Mouse (Mus musculus): Measurements from ENCODE around the gene Slc4a4.
"Not testable (repeated sequence)": the region's sequence is repeated elsewhere in the genome, so short reads cannot be mapped to it uniquely, and the experiment has no call there.

The Slc4a4 gene

DNA sequence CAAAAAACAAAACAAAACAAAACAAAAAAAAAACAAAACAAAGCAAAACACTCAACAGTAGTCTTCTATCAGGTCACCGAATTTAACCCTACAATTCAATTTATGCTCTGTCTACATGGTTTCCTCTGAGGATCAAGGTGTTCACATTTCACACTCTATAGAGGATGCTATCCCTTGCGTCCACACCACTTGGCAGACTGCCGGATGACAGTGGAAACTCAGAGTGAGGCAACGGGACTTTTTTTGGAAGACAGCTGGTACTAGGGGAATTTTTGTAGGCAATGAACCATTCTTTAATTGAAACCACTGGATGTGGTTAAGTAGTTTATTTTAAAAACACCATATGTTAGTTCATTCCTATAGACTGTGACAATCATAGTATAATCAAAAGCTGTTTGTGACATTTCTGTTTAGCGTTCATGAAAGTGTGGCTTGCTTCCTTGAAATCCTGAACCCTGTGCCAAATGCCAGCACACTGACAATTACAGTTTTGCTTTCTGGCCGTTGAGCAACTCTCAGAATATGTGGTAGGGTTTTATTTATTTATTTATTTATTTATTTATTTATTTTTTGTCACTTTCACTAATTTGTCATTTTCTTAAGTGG lies 78.2 kb downstream of the Slc4a4 start:
- DNase-seq: no peak

DNA sequence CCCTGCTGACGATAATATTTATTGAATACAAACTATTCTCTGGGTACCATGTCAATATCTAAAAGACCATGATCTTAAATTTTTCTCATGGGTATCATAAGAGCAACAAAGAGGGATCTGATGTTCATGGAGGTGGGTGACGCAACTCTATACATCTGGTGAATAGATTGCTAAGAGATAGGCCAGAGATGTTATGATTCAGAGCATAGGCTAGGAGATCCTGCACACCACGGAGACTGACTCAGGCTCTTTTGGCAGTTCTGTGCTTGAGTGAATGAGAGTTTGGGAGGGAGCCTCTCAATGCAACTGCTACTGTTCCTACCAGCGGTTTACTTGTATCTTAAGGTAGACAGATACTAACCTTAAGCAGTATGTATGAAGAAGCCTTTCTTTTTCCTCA lies 79.9 kb downstream of the Slc4a4 start:
- DNase-seq: no peak

DNA sequence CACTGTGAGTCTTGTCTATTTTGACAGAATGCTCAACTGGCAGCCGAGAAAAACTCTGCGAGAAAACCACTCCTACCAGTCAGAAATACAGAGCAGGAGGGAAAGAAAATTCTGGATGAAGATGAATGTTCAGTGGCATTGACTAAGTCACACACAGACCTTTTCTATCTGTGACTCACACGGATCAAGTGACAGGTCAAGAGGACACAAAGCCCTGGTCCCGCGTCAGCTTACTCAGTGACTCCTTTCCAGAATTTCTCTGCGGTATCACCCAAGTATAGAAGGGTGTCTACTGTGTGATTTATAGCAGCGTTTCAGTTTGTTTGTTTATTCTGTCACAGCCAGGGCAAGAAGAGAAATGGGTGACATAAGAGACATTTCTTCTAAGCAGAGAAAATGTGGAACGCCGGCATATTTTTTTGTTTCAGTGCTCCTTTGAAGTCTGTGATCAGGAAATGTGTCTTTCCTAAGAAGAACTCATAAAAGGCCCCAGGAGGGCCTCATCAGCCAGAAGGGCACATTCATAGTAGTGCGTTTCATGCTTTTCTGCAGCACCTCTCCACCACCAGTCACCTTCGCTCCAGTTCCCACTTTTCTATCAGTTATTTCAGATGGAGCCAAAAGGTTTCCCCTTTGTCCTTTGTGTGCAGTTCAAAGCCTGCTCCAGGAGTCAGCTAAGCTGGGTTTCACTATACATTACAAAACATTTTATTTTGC lies 82.5 kb downstream of the Slc4a4 start:
- DNase-seq: no peak

DNA sequence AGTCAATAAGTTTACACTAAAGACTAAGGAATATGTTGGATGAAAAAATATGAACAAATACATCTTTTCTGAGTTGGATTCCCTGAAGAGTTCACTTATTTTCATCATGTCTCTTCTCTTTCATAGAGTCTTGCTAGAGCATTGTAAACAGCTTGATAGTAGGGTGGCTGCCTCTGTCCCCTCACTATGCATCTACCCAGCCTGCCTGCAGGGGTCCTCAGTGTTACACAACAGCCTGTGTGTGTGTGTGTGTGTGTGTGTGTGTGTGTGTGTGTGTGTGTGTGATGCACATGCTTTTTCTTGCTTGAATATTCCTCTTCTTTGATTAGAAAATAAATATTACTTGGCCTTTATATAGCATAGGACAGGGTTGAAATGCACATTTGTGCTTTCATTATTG lies 84.9 kb downstream of the Slc4a4 start:
- no peak for DNase-seq

DNA sequence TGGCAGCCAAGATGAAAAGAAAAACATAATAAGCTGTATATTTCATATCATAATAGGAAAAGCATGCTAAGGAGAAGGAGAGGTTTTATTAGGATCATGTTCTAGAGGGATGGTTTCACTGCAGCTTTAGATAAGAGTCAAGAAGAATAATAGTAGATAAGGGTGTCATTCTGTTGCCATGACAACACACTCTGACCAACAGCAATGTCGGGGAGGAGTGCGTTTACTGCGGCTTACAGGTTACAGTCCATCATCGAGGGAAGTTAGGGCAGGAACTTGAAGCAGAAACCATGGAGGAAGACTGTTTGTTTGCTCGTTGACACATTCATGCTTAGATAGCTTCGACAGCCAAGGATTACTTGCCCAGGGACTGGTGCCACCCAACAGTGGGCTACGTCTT lies 85.7 kb downstream of the Slc4a4 start:
- no peak for DNase-seq

DNA sequence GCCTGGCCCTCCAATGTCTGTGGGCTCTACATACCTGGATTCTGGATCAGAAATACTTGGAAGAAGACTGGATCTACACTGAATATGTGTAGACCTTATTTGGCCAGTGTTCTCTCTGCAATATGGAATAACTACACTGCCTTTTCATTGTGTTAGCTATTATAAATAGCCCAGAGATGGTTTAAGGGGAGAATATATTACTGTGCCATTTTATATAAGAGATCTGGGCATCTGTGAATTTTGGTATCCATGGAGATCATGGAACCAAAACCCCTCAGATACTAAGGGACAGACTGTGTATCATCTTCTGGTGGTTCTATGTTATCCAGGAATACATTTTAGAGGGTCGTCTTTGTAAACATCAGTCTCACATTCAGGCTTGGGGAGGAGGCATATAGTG lies 86.5 kb downstream of the Slc4a4 start:
- no peak for DNase-seq

DNA sequence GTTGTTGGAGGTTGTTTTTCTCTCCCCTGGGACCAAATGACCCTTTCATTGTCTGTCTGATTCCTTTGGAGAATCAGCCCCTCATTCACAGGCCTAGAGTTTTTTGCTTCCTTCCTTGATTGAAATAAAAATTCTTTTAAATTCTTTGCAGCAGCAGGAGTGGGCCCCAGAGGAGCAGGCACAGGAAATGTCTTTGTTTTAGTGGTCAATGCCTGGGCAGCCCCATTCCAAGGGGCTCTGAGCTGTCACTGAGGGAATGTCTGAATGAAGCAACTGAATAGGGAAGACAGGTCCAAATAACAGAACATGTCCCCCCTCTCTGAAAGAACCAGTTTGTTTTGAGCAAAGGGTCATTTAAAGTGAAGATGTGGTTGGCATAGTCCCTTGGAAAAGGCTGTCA lies 89.1 kb downstream of the Slc4a4 start:
- peak; percentile 44 for DNase-seq

DNA sequence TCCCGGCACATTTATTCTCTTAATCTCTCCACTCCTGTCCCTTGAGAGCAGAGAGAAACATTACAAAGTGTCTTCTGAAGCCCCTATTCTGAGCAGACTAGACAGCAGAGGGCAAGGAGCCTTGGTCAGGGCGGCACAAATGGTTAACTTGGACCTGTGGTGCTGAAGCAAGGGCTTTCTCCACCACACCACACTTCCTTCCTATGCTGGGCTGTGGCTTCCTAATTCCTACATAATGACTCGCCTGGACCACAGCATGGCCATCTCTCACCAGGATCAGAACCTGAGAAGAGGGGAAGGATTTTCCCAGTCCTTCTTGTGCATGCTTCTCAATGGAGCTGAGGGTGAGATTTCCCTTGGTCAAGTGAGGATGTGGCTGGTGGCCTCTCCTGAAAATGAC lies 89.8 kb downstream of the Slc4a4 start:
- no peak for DNase-seq

DNA sequence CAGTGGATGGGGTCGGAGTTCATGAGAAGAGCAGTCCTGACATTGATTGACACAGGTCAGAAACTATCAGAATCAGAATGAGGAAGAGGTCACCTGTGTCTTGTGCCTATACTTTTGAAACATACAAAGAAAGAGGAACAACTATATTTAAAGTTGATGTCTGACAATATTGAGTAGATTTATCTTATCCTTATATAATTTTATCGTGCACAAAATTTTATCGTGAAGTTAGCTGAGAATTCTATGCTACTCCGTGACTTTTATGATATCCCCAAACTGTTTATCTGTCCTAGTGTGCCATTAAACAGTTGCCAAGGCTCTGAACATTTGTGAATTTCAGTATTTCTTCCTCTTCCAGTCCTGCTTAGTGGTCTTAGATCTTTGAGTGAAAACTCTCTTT lies 94.1 kb downstream of the Slc4a4 start:
- DNase-seq: no peak

DNA sequence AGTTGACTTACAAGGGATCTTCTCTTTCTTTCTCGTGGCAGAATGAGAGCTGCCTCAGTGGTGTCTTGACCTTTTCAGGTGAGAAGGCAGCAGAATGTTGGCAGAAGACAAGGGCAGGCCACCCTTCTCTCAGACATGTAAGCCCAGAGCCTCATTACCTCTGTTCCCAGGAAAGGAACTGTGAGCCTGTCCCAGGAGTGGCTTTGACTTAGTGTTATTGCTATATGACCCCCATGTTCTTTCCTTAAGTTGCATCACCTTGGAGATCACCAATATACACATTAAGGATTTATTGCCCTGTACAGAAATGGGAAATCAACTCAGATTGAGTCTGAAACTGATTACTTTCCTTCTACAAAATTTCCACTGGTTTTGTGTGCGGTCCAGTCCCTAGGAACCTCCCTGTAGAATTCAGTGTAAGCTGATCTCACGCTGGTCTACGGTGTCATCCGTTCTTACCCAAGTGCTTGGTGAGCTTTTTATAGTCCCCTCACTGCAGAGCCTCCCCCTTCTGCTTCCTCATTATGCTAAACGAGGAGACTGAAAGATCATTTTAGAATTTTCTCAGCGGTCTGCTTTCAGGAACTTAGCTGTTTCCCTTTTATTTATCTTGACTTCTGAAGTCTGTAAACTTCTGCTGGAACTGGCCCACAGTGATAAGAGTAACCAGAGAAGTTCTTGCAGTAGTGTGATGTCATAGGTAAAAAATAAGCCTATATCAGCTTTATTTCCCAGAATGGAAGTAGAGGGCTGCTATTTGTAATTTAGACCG lies 94.8 kb downstream of the Slc4a4 start:
- no peak for DNase-seq

DNA sequence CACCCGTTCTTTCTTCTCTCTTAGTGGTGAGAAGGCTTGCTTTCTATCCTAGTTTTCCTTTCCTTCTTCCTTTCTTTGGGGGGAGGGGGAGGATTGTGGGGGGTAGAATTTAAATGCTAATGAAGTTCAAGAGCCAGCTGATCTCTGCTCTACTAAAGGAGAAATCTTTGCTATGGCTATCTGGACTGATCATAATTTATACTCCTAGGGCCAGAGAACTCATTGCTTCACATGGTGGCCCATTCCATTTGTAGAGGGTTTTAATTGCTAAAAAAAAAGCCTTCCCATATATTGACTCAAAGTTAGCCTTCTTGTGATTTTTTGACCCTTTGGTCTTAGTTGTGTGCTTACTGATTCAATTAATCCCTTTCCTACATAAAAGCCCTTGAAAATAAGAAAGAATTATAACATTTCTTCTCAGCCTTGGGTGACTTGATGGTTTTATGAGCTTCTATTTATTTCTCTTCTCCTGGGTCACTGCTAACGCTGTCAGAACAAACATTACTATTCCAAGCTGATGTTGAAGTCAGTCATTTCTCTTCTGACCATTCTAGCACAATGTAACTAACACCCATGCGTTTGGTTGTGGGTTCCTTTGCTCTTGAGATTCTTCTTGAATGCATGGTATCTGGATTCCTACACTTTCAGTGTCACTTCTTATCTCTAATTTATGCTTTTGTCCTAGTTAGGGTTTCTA lies 95.6 kb downstream of the Slc4a4 start:
- DNase-seq: no peak

DNA sequence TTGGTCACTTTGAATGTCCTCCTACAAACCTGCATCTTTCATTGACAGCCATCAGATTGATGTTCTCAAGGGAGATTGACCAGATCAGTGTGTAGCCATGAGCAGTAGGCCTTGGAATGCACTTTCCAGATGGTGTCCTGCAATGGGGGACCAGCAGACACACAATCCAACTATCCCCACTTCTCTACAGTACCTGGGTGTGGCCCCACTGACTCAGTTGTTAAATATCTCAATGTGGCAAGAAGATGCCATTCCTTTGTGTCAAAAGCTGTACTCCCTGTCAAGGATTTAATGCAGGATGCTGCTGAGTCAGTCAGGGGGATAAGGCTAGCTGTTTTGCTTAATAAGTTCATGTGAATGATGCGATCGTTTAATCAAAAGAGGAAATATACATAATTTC lies 96.6 kb downstream of the Slc4a4 start:
- DNase-seq: no peak

DNA sequence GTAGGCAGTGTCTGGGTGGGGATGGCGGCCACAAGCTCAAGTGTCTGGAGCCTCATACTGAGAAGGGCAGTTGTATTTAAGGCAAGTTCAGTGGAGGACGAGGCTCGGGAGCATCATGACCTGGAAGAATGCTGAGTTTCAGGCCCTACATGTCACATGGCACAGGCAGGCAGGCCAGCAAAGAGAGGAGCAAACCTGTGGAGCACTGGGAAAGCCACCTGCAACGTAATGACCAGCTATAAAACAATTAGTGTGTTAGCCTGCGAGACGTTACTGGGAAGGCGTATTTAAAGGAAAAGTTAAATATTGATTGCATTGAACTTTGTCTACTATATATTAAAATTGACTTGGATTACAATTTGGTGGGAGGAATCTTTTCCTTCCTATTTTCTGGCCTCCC lies 97.0 kb downstream of the Slc4a4 start:
- no peak for DNase-seq

DNA sequence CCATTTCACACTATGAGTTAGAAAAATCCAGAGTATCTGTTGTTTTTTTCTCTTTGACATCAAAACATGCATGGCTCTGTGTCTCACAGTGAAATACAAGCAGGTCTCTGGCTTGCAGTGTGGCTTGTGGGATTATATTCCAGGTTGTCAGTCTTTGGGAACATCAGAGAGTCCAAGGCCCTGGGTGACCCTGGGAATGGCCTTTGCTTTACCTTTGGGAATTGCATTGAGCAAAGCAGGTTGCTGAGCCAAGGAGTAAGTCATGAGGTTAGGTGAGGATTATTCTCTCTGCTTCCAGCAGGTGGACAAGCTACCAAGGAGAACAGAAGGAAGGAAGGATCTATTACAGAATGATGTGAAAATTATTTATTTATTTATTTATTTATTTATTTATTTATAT lies 102.4 kb downstream of the Slc4a4 start:
- no peak for DNase-seq

DNA sequence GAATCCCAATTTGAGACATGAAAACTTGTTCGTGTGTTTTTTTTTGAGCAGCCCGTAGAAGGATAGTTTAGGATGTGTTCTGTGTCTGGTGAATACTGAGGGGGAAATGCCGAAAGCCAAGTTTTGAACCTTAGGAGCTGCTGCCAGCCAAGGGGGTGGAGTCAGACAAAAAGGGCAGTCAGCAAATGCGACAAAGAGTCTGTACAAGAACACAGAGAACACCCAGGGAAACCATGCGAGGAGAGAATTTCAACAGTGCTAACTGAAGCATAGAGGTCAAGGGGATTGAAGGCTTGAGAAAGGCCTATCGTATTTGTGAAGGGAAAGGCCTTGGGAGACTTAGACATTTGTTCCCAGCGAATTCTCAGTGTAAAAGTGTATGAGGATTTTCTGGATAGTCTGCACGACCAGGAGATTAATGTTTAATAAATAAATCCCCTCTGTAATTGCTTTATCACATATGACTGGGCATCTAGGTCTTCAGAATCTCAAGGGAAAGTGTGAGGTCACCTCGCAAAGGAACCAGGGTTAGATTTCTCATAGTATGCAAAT lies 103.7 kb downstream of the Slc4a4 start:
- peak; percentile 39 for DNase-seq

DNA sequence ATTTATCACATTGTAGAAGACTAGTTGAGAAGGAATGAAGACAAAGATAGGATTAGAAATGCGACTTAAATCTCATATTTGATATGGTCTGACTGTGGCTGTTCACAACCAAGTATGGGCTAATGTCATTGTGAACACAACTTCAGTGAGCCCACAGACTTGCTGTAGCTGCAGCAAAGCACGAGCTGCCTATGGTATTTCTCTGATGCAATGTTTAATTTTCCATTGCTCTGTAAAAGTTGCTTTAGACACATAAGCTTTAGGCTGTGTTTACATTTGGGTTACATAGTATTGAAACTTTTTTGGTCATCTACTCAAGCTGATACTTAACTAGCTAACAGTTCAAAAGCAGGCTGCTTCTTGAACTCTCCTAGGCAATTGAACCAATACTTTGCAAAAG lies 104.7 kb downstream of the Slc4a4 start:
- not testable (repeated sequence) for DNase-seq

DNA sequence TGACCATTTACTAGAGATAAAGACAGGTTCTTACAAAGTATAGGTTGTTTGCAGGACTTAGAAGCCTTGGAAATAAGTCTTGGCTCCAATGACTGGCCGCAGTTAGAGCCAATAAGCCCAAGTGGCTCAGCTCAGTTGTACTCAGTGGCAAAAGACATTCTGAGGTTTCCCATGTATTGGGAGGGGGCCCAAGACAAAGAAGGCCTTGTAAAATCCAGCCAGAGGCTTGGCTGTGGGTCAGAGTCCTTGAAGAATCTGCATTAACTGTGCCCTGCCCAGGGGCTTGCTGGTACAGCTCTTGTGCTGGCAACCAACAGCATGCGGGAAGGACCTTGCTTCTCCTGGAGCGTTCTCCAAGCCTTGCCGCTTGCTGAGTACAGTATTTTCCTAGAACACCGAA lies 107.9 kb downstream of the Slc4a4 start:
- peak; percentile 71 for DNase-seq

DNA sequence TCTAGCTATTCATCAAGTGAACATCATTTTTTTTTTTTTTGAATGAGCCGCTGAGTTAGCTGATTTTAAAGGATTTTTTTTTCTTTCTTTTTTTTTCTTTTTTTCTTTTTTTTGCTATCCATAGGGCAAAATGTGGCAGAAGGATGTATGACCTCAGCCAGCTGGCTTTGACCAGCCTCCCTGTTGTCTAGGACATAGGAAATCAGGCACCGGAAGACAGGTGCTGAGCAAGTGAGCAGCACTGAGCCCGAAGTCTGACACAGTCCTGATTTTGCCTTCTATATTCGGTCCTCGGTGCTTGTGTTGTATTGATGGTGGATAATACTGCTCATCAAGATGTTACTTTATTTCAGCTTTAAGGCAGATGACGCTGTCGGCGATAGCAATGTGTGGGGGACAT lies 109.6 kb downstream of the Slc4a4 start:
- no peak for DNase-seq

DNA sequence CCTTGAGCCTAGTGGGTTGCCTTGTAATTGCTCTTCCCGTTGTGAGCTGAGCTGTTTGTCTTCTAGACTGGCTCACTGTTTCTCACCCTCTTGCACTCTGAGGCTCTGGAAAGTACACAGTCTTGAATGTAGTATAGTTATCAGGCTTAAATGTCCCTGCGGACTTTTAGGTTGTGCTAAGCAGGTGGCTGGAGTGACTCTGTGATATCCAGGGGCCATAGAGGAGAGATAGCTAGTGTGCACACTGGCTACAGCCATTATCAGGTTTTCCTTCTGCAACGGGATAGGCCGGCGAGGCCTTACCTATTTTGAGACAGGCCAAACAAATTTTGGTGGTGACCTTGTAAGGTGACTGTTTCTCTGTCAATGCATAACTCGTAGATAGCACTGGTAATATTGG lies 110.7 kb downstream of the Slc4a4 start:
- DNase-seq: no peak

DNA sequence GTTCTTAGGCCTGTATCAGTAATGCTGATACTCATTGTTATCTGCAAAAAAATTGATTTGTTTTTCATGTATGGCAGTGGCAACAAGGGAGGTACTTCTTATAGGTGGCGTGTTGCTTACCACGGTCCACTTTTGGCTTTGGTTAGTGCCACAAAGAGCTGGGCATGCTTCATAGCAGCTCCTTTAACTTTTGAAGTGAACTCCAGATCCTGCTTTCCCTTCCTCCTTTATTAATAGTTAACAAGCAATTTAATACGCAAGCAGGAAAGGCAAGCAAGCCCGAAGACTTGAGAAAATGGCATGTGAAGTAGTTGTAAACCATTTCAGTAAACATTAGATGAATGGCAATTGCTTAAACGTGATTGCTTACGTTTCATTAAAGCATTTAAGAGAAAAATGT lies 113.2 kb downstream of the Slc4a4 start:
- no peak for DNase-seq

DNA sequence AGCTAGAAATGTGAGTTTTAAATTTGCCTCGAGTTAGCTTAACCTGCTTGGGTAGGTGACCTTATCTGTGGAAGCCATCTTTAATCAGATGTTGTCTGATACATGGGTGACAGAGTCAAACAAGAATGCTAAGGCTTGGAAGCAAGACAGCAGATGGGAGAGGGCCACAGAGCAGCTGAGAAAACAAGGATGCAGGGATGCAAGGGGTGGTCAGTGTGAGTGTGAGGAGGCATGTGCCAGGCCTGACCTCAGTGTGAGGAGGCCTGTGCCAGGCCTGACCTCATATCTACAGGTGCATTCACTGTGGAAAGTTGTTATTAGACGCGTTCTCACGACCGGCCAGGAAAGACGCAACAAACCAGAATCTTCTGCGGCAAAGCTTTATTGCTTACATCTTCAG lies 114.0 kb downstream of the Slc4a4 start:
- no peak for DNase-seq

DNA sequence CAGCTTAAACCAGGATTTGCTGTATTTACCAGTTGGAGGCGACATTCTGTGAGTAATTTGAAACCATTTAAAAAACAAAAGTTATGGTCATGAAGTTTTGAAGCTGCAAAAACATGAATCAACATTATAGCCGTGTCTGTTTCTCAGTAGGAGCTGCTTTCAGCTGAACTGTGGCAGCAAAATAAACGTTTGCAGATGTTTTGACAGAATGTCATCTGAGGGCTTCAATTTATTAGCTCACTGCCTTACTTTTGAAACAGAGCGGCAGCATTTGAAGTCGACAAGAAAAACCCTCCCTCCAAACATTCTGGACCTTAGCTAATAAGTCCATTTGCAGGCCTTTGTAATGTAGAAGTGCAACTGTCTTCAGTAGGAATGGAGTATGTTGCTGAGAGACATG lies 123.5 kb downstream of the Slc4a4 start:
- no peak for DNase-seq

DNA sequence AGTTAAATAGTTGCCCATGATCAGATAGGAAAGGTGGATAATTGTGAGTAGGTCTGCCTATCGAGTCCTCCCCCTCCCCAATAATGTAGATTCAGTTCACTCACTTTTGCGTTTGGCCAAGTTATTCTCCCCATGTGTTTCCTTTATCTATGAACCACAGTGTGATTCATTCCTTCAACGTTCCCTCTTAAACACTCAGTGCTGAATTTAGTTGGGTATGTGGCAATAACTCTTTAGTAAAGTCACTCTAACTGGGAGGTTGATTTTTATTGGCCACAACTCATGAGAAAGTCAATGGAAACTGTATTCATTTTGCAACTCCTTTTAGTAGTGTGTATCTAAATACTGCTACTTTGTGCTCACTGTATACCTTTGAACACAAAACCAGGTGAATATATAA lies 125.8 kb downstream of the Slc4a4 start:
- DNase-seq: no peak

Data from layer of hippocampus, adult 9-11 months (tissue).